Mouse (Mus musculus): Measurements from ENCODE around the gene Rhoq.
A peak's percentile ranks its signal among the peaks of the same experiment; 100 is the strongest.

Gene Rhoq

GRCm38 (mm10) chr17:87011301-87012019, 48.6 kb downstream of the Rhoq start:
- DNase-seq: peak; percentile 84 to 86

GRCm38 (mm10) chr17:87019692-87020091, 56.8 kb downstream of the Rhoq start:
- no peak for DNase-seq

- no peak for DNase-seq
These were observed 61.8 kb downstream of the Rhoq start for GRCm38 (mm10) chr17:87024491-87025242.

- DNase-seq: peak; percentile 99
These were observed 62.5 kb downstream of the Rhoq start, which contains the start of the genes Pigf and Cript for GRCm38 (mm10) chr17:87025269-87025949. TSS of gene Pigf (minus strand) at chr17:87025406. TSS of gene Cript (plus strand) at chr17:87025550.

GRCm38 (mm10) chr17:87036141-87037073, 73.5 kb downstream of the Rhoq start:
- peak in 1 of 2 experiments; percentile 23 for DNase-seq

- DNase-seq: no peak
These were observed 75.6 kb downstream of the Rhoq start for GRCm38 (mm10) chr17:87038496-87038895.

- DNase-seq: no peak
These were observed 78.9 kb downstream of the Rhoq start for GRCm38 (mm10) chr17:87041739-87042138.

GRCm38 (mm10) chr17:87044364-87044763, 81.5 kb downstream of the Rhoq start:
- DNase-seq: peak; percentile 89 to 94

GRCm38 (mm10) chr17:87044796-87045195, 81.9 kb downstream of the Rhoq start:
- no peak for DNase-seq
